Mouse (Mus musculus) midbrain, embryonic 10.5 days (tissue): ENCODE results near the gene App. TPM values are rescaled to one million over a fixed set of nuclear protein-coding genes. Genes with fewer than 3 reads are reported as not detected.

Experiments used
- DNase-seq: peaks from one replicate; pipeline ENCODE4 v3.0.0-alpha.2; 2017; ENCODE audit warnings: low spot score
- H3K27ac ChIP-seq: fragments of 300-500 bp; sonication (generic); replicated peaks from 2 replicates; pipeline ENCODE4 v1.5.1; 2016; ENCODE audit warnings: mild to moderate bottlenecking
- H3K27me3 ChIP-seq: fragments of 300-500 bp; sonication (generic); 2 replicates; pipeline ENCODE4 v1.6.1; 2016; ENCODE audit warnings: low read depth, mild to moderate bottlenecking; ENCODE audit not compliant: poor library complexity, severe bottlenecking
- H3K36me3 ChIP-seq: fragments of 300-500 bp; sonication (generic); 2 replicates; pipeline ENCODE4 v1.6.1; 2016; ENCODE audit warnings: mild to moderate bottlenecking, moderate library complexity
- H3K4me1 ChIP-seq: fragments of 300-500 bp; sonication (generic); 2 replicates; pipeline ENCODE4 v1.6.1; 2016
- H3K4me3 ChIP-seq: fragments of 300-500 bp; sonication (generic); 2 replicates; pipeline ENCODE4 v1.5.1; 2016; ENCODE audit warnings: mild to moderate bottlenecking, moderate library complexity
- H3K9me3 ChIP-seq: fragments of 300-500 bp; sonication (generic); replicated peaks from 2 replicates; pipeline ENCODE4 v1.6.1; 2016; ENCODE audit warnings: mild to moderate bottlenecking
- WGBS: fragments of 180-500 bp; shearing (Covaris S2); methylation state at CpG from one replicate; pipeline ENCODE4 v1.1.7; 2016; 5-methylcytosine and 5-hydroxymethylcytosine counted together
- polyA plus RNA-seq: library from polyadenylated mRNA; unstranded; fragments of >200 nt; fragmentation: Nextera tagmentation; extraction: Ambion mirVana; gene quantifications from 2 replicates; pipeline ENCODE4 v1.2.1, GENCODE M21; 2016

Gene App
- polyA plus RNA-seq, 1 experiment from 2014 or later, result 107 TPM

- H3K27ac ChIP-seq, result no peak overlapping the region
- no peak for DNase-seq
- peaks cover 38% of the 10 kb centered on the region for H3K36me3 ChIP-seq
- H3K9me3 ChIP-seq, result no peaks in the 10 kb centered on the region
- no peak overlapping the region for H3K4me3 ChIP-seq
- H3K4me1 ChIP-seq, result peaks cover 7% of the 10 kb centered on the region; the same call in 1 of the 2 replicates
- 64% methylated on average over 6 of the region's 6 CpGs for WGBS
- H3K27me3 ChIP-seq, result no peaks in the 10 kb centered on the region
Observed at GRCm38 (mm10) chr16:84995441-84995867, 178.1 kb downstream of the App start.

DNA sequence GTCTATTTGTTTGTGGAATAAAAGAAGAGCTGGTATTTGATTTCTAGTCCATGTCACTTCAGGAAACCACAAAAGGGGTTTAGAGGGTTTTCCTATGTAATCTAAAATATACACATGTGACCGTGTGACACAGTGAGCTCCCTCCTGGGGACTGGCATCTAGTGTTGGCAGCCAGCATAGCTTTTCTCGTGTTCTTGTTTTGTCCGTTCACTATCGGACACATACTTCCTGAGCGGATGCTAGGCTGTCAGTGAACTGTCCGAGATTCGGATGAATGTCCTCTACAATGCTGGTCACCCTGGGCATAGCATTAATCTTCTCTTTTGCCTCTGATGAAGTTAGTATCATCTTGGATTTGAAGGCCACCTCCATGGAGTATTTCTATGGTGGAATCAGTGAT, 180.7 kb downstream of the App start:
- no peak overlapping the region for H3K4me3 ChIP-seq
- WGBS, result 95% methylated on average over 7 of the region's 7 CpGs
- H3K4me1 ChIP-seq, result peaks cover 9% of the 10 kb centered on the region; the same call in 1 of the 2 replicates
- H3K36me3 ChIP-seq, result peaks cover 35% of the 10 kb centered on the region
- H3K27ac ChIP-seq, result no peak overlapping the region
- no peak for DNase-seq
- no peaks in the 10 kb centered on the region for H3K27me3 ChIP-seq
- H3K9me3 ChIP-seq, result no peaks in the 10 kb centered on the region

GRCm38 (mm10) chr16:84991011-84991410, 182.6 kb downstream of the App start:
- H3K27me3 ChIP-seq, result no peaks in the 10 kb centered on the region
- no peak overlapping the region for H3K4me3 ChIP-seq
- WGBS, result 84% methylated on average over 4 of the region's 4 CpGs
- H3K4me1 ChIP-seq, result peaks cover 9% of the 10 kb centered on the region; the same call in 1 of the 2 replicates
- no peak for DNase-seq
- no peak overlapping the region for H3K27ac ChIP-seq
- no peaks in the 10 kb centered on the region for H3K9me3 ChIP-seq
- peaks cover 33% of the 10 kb centered on the region for H3K36me3 ChIP-seq

GRCm38 (mm10) chr16:84989938-84990337, 183.6 kb downstream of the App start:
- H3K27ac ChIP-seq, result no peak overlapping the region
- no peaks in the 10 kb centered on the region for H3K9me3 ChIP-seq
- H3K4me1 ChIP-seq, result 0 out of 2 replicates have a peak, but pooled peaks cover 2% of the 10 kb centered on the region
- H3K4me3 ChIP-seq, result no peak overlapping the region
- no peak for DNase-seq
- H3K27me3 ChIP-seq, result no peaks in the 10 kb centered on the region
- peaks cover 33% of the 10 kb centered on the region for H3K36me3 ChIP-seq
- 89% methylated on average over 6 of the region's 6 CpGs for WGBS

- Histone ChIP-seq H3K36me3 (peaks cover 33% of the 10 kb centered on the region), H3K27ac (no peak overlapping the region), H3K9me3 (no peaks in the 10 kb centered on the region), H3K27me3 (no peaks in the 10 kb centered on the region), H3K4me3 (no peak overlapping the region), H3K4me1 (0 out of 2 replicates have a peak, but pooled peaks cover 2% of the 10 kb centered on the region)
- 91% methylated on average over 10 of the region's 10 CpGs for WGBS
- no peak for DNase-seq
Observed at GRCm38 (mm10) chr16:84989476-84989875, 184.1 kb downstream of the App start.

GRCm38 (mm10) chr16:84987724-84988287, 185.8 kb downstream of the App start:
- no peaks in the 10 kb centered on the region for H3K27me3 ChIP-seq
- no peaks in the 10 kb centered on the region for H3K9me3 ChIP-seq
- WGBS, result 89% methylated on average over 8 of the region's 8 CpGs
- peaks cover 20% of the 10 kb centered on the region for H3K36me3 ChIP-seq
- 0 out of 2 replicates have a peak, but pooled peaks cover 2% of the 10 kb centered on the region for H3K4me1 ChIP-seq
- H3K27ac ChIP-seq, result no peak overlapping the region
- no peak for DNase-seq
- H3K4me3 ChIP-seq, result no peak overlapping the region

DNA sequence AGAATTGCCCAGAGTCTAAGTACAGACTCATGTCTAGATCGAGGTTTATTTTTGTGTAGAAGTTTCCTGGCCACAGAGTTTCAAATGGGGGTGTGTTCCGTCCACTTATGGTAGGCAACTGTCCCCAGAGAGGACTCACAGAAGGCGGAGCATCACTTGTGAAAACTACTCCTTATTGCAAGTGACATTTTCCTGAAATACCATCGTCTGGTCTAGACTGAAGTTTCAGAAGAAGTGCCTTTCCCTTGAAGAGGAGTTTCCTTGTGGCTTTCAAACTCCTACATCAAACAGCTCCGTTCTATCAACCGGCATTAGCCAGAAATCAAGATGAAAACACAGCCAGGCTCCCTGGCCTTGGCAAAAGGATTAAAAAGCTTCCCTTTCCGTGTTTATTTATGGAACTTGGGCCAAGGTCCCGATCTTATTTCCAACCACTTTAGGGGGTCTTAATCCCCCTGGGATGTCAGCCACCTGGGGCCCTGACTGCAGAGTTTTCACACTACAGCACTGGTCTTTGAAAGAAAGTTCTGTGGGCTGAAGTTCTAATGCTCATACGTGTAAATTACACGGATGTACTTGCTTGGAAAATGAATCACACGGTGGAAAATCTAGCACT, 187.4 kb downstream of the App start:
- H3K9me3 ChIP-seq, result no peaks in the 10 kb centered on the region
- peaks cover 17% of the 10 kb centered on the region for H3K36me3 ChIP-seq
- H3K4me3 ChIP-seq, result no peak overlapping the region
- 0 out of 2 replicates have a peak, but pooled peaks cover 2% of the 10 kb centered on the region for H3K4me1 ChIP-seq
- WGBS, result 79% methylated on average over 11 of the region's 11 CpGs
- no peak overlapping the region for H3K27ac ChIP-seq
- no peaks in the 10 kb centered on the region for H3K27me3 ChIP-seq
- no peak for DNase-seq

- H3K9me3 ChIP-seq, result no peaks in the 10 kb centered on the region
- peaks cover 17% of the 10 kb centered on the region for H3K36me3 ChIP-seq
- no peaks in the 10 kb centered on the region for H3K27me3 ChIP-seq
- 0 out of 2 replicates have a peak, but pooled peaks cover 2% of the 10 kb centered on the region for H3K4me1 ChIP-seq
- H3K27ac ChIP-seq, result no peak overlapping the region
- WGBS, result 96% methylated on average over 3 of the region's 3 CpGs
- DNase-seq, result no peak
- H3K4me3 ChIP-seq, result no peak overlapping the region
Observed at GRCm38 (mm10) chr16:84985340-84985739, 188.2 kb downstream of the App start.

DNA sequence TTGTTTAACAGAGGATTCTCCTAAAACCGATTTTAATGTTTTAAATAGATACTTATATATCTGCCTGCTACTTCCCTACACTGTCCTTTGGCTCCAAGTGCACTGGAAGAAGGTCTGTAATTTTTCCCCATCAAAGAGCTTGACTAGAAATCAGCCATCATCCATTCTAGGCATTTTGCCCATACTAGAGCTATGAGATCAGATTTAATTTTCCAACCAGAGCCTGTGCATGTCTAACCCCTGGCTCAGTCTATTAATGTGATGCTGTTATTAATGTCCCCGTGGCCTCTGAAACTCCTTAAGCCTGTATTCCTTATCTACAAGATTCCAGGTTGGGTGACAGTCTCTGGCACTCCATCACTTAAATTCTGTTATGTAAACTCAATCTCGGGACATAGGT, 190.1 kb downstream of the App start:
- H3K9me3 ChIP-seq, result no peaks in the 10 kb centered on the region
- no peak for DNase-seq
- peaks cover 17% of the 10 kb centered on the region for H3K36me3 ChIP-seq
- peaks cover 2% of the 10 kb centered on the region; the same call in 1 of the 2 replicates for H3K4me1 ChIP-seq
- no peak overlapping the region for H3K27ac ChIP-seq
- H3K4me3 ChIP-seq, result no peak overlapping the region
- WGBS, result 89% methylated on average over 3 of the region's 3 CpGs
- H3K27me3 ChIP-seq, result no peaks in the 10 kb centered on the region

- H3K9me3 ChIP-seq, result no peaks in the 10 kb centered on the region
- peaks cover 18% of the 10 kb centered on the region for H3K36me3 ChIP-seq
- 90% methylated on average over 3 of the region's 3 CpGs for WGBS
- no peaks in the 10 kb centered on the region; the same call in 1 of the 2 replicates for H3K4me1 ChIP-seq
- no peak overlapping the region for H3K4me3 ChIP-seq
- H3K27me3 ChIP-seq, result no peaks in the 10 kb centered on the region
- no peak for DNase-seq
- H3K27ac ChIP-seq, result no peak overlapping the region
Observed at GRCm38 (mm10) chr16:84982589-84982988, 191.0 kb downstream of the App start.

DNA sequence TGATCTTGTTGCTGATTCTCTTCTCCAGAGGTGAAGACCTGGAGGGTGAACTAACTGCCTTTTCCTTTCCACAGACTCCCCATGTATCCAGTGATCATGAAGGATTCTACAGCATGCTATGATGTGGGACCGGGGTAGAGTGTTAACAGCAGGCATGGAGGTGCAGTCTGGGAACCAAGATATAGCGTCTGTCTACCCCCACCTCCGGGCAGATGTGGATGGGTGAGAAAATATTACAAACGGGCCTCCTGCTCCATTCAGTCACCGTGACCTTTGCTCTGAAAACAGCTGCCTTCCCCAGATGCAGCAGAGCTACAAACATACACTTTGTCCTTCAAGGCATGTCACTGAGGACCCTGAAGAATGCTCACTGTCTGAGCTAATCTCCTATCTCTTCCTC, 195.0 kb downstream of the App start:
- Histone ChIP-seq H3K36me3 (peaks cover 46% of the 10 kb centered on the region), H3K9me3 (no peaks in the 10 kb centered on the region), H3K4me1 (no peaks in the 10 kb centered on the region; the same call in 1 of the 2 replicates), H3K27me3 (no peaks in the 10 kb centered on the region), H3K4me3 (no peak overlapping the region), H3K27ac (peak overlapping the region; percentile 14; the same call in 1 of the 2 replicates)
- 83% methylated on average over 5 of the region's 5 CpGs for WGBS
- no peak for DNase-seq

DNA sequence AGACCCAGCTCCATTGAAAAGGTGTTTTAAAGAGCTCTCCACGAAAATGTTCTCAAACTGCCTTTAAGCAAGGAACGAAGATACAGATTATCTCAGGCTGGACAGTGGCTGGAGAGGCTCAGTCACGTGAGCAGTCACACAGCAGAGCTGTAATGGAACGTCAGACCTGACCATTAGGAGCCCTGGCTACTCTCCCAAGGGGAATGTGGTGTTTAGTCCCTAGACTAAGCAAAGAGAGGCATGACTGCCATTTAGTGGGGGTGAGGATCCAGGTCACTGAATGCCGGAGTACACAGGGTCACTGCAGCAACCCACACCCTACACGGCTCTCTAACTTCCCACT, 199.4 kb downstream of the App start:
- Histone ChIP-seq H3K27me3 (no peaks in the 10 kb centered on the region), H3K4me1 (peaks cover 11% of the 10 kb centered on the region; the same call in 1 of the 2 replicates), H3K27ac (no peak overlapping the region), H3K9me3 (no peaks in the 10 kb centered on the region), H3K4me3 (no peak overlapping the region), H3K36me3 (peaks cover 87% of the 10 kb centered on the region)
- DNase-seq, result no peak
- WGBS, result 86% methylated on average over 6 of the region's 6 CpGs

- no peaks in the 10 kb centered on the region for H3K9me3 ChIP-seq
- no peak overlapping the region for H3K27ac ChIP-seq
- DNase-seq, result no peak
- H3K27me3 ChIP-seq, result no peaks in the 10 kb centered on the region
- H3K4me3 ChIP-seq, result no peak overlapping the region
- peaks cover 11% of the 10 kb centered on the region; the same call in 1 of the 2 replicates for H3K4me1 ChIP-seq
- H3K36me3 ChIP-seq, result peaks cover 91% of the 10 kb centered on the region
- WGBS, result 93% methylated on average over 15 of the region's 15 CpGs
Observed at GRCm38 (mm10) chr16:84973446-84974175, 200.0 kb downstream of the App start.
